Mouse (Mus musculus): ENCODE results near the gene Fam227a. TPM values are rescaled to one million over a fixed set of nuclear protein-coding genes. Genes with fewer than 3 reads are reported as not detected.

The Fam227a gene
- total and polyA plus RNA-seq, 3 experiments = 0.75 to 1.2 (median 0.84) TPM

DNA sequence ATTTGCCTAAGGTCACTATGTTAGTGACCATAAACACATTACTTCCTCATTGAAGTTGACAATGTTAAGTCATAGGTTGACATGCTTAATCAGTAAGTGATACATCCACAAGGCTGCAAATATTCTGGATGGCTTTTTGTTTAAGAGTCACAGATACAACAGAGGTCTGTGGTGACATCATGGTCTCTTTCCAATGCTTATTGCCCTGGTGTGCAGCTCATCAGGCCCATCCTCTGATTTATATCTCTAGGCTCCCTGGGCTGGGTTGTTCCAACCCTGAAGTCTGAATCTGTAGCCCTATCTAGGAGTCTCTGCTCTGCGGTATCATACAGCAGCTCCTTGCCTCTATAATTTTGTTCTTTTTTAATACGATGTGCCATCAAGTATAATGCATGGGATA is 81.8 kb downstream of the Fam227a start:
- Histone ChIP-seq H3K79me2 (replicated peaks; ENCODE audit: control insufficient read depth, insufficient read depth, low read length) (no peaks in the 10 kb centered on the region), H3K9ac (ENCODE audit: low read depth, low read length) (no peak overlapping the region), H3K27me3 (ENCODE audit: control insufficient read depth, insufficient read depth, low read length) (no peaks in the 10 kb centered on the region), H3K4me1 (ENCODE audit: control insufficient read depth, insufficient read depth, low read length) (no peaks in the 10 kb centered on the region), H3K36me3 (ENCODE audit: control insufficient read depth, insufficient read depth, low read length) (no peaks in the 10 kb centered on the region), H3K27ac (no peak overlapping the region), H3K4me3 (no peak overlapping the region)
- TF ChIP-seq CTCF (IDR thresholded peaks at IDR 0.05) (no peak), EP300 (IDR thresholded peaks at IDR 0.05; ENCODE audit: insufficient read depth, low read depth, low read length) (no peak), POLR2A (IDR thresholded peaks at IDR 0.05; ENCODE audit: insufficient read depth, low read depth, low read length) (no peak)
- WGBS = 90% methylated on average over 2 of the region's 2 CpGs
- no peak for DNase-seq
- intact Hi-C loops (cut with DNase I) = no loop called here

DNA sequence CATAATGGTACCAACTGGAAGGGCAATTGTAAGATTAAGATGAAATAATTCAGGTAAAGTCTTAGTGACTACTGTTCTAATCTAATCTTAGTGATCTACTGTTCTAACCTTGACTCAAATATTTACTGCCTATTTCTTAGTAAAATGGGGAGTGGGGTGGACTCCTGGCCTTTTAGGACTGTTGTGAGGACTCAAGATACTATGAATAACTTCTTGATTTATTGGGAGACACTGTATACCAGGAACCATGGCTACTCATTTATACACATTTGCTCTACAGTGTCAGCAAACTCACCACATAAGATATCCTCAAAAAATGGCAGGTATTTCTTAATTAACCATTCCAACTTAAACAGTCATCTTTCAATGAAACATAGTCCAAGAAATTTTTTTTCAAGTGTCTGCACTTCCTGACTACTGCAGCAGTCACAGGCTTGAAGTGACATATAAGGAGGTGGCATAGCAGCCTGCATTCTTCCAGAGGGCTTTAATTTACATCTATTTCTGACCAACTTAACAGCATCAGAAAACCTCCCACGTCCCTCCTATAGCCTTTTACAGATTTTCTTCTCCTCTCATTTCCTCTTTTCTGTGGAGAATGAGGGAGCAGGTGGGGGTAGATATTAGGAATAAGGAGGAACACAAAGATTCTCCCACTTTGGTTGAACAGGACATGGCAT is 83.1 kb downstream of the Fam227a start:
- no peak for TF ChIP-seq CTCF (IDR thresholded peaks at IDR 0.05)
- no peak for TF ChIP-seq POLR2A (IDR thresholded peaks at IDR 0.05; ENCODE audit: insufficient read depth, low read depth, low read length)
- no peak for TF ChIP-seq EP300 (IDR thresholded peaks at IDR 0.05; ENCODE audit: insufficient read depth, low read depth, low read length)
- 36% methylated on average over 1 of the region's 1 CpGs for WGBS
- no peak for DNase-seq
- H3K4me1 ChIP-seq (ENCODE audit: control insufficient read depth, insufficient read depth, low read length) = no peaks in the 10 kb centered on the region
- intact Hi-C loops (cut with DNase I) = no loop called here
- H3K36me3 ChIP-seq (ENCODE audit: control insufficient read depth, insufficient read depth, low read length) = no peaks in the 10 kb centered on the region
- H3K9ac ChIP-seq (ENCODE audit: low read depth, low read length) = no peak overlapping the region
- H3K27ac ChIP-seq = no peak overlapping the region
- H3K27me3 ChIP-seq (ENCODE audit: control insufficient read depth, insufficient read depth, low read length) = no peaks in the 10 kb centered on the region
- no peaks in the 10 kb centered on the region for H3K79me2 ChIP-seq (replicated peaks; ENCODE audit: control insufficient read depth, insufficient read depth, low read length)
- no peak overlapping the region for H3K4me3 ChIP-seq

DNA sequence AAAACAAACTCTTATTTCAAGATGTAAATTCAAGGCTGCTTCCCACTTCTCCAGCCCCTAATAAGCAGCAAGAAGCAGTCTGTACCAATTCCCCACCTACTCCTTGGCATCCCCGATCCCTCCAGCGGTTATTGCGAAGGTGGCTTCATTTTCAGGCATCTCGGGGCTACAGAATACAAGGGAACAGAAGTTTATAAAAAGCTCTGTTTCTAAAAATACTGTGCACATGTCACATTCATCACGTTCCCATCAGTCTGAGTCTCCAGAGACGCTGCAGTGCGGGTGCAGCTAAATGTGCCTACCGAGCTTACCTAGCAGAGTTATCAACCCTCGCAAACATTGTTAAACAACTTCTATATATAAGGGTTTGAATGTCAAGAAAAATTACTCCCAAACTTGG is 96.3 kb downstream of the Fam227a start:
- H3K27ac ChIP-seq = no peak overlapping the region; the same call in 1 of the 2 replicates
- no peak for TF ChIP-seq CTCF (IDR thresholded peaks at IDR 0.05)
- TF ChIP-seq POLR2A (IDR thresholded peaks at IDR 0.05; ENCODE audit: insufficient read depth, low read depth, low read length) = no peak
- WGBS = 54% methylated on average over 9 of the region's 9 CpGs
- H3K4me3 ChIP-seq = no peak overlapping the region
- DNase-seq = no peak
- no peaks in the 10 kb centered on the region for H3K36me3 ChIP-seq (ENCODE audit: control insufficient read depth, insufficient read depth, low read length)
- no peaks in the 10 kb centered on the region for H3K79me2 ChIP-seq (replicated peaks; ENCODE audit: control insufficient read depth, insufficient read depth, low read length)
- no peaks in the 10 kb centered on the region for H3K27me3 ChIP-seq (ENCODE audit: control insufficient read depth, insufficient read depth, low read length)
- H3K4me1 ChIP-seq (ENCODE audit: control insufficient read depth, insufficient read depth, low read length) = no peaks in the 10 kb centered on the region
- H3K9ac ChIP-seq (ENCODE audit: low read depth, low read length) = no peak overlapping the region
- intact Hi-C loops (cut with DNase I) = no loop called here

- no peak for DNase-seq
- Histone ChIP-seq H3K9ac (ENCODE audit: low read depth, low read length) (no peak overlapping the region), H3K4me1 (ENCODE audit: control insufficient read depth, insufficient read depth, low read length) (no peaks in the 10 kb centered on the region), H3K27me3 (ENCODE audit: control insufficient read depth, insufficient read depth, low read length) (no peaks in the 10 kb centered on the region), H3K79me2 (replicated peaks; ENCODE audit: control insufficient read depth, insufficient read depth, low read length) (no peaks in the 10 kb centered on the region), H3K27ac (no peak overlapping the region), H3K36me3 (ENCODE audit: control insufficient read depth, insufficient read depth, low read length) (no peaks in the 10 kb centered on the region), H3K4me3 (no peak overlapping the region)
- intact Hi-C loops (cut with DNase I) = no loop called here
- TF ChIP-seq EP300 (IDR thresholded peaks at IDR 0.05; ENCODE audit: insufficient read depth, low read depth, low read length) = no peak
- no peak for TF ChIP-seq POLR2A (IDR thresholded peaks at IDR 0.05; ENCODE audit: insufficient read depth, low read depth, low read length)
- no peak for TF ChIP-seq CTCF (IDR thresholded peaks at IDR 0.05)
- WGBS = 52% methylated on average over 3 of the region's 3 CpGs
These were observed 99.1 kb downstream of the Fam227a start for GRCm38 (mm10) chr15:79559649-79560048.

Small RNA genes lying within 50 kb of the gene (microRNA-seq; reads per million reads assigned to microRNA genes)
- 0 reads per million in 2 experiments for gene Gm27903

Other genes starting within 250 kb of the Fam227a start
- 10 to 100 TPM; 46.5 to 48.3 TPM for gene Csnk1e, start 203.4 kb downstream of the Fam227a start, total RNA-seq (2021)
- 62.6 and 63.6 TPM in 2 replicates for gene Csnk1e, start 203.4 kb downstream of the Fam227a start, polyA plus RNA-seq (2012; rRNA removed)
- gene Kcnj4, start 153.7 kb downstream of the Fam227a start, total RNA-seq (2021) = 1 to 10 TPM in 1 of 2 experiments, under 1 TPM in 1; 0.50 to 1.1 TPM
- gene Kcnj4, start 153.7 kb downstream of the Fam227a start, polyA plus RNA-seq (2012; rRNA removed) = 0.06 and 0.21 TPM in 2 replicates
- 1 to 10 TPM; 4.3 to 4.8 TPM for gene Kdelr3, start 142.5 kb downstream of the Fam227a start, total RNA-seq (2021)
- 14.2 and 20.4 TPM in 2 replicates for gene Kdelr3, start 142.5 kb downstream of the Fam227a start, polyA plus RNA-seq (2012; rRNA removed)
- 10 to 100 TPM; 77.6 to 95.1 TPM for gene Ddx17, start 112.2 kb downstream of the Fam227a start, total RNA-seq (2021)
- gene Ddx17, start 112.2 kb downstream of the Fam227a start, polyA plus RNA-seq (2012; rRNA removed) = 122 and 219 TPM in 2 replicates
- not detected for gene Dmc1, start 53.8 kb downstream of the Fam227a start, total RNA-seq (2021)
- gene Dmc1, start 53.8 kb downstream of the Fam227a start, polyA plus RNA-seq (2012; rRNA removed) = 0.12 TPM in 1 of 2 replicates, not detected in the other
- gene Cby1, start 243 bp upstream of the Fam227a start, total RNA-seq (2021) = 10 to 100 TPM; 18.6 to 19.3 TPM
- 10.1 and 13.8 TPM in 2 replicates for gene Cby1, start 243 bp upstream of the Fam227a start, polyA plus RNA-seq (2012; rRNA removed)
- 100 to 1,000 TPM in 1 of 2 experiments, 10 to 100 TPM in 1; 99.8 to 109 TPM for gene Tomm22, start 11.9 kb upstream of the Fam227a start, total RNA-seq (2021)
- 57.8 and 112 TPM in 2 replicates for gene Tomm22, start 11.9 kb upstream of the Fam227a start, polyA plus RNA-seq (2012; rRNA removed)
- 10 to 100 TPM; 22.1 to 24.9 TPM for gene Josd1, start 29.0 kb upstream of the Fam227a start, total RNA-seq (2021)
- gene Josd1, start 29.0 kb upstream of the Fam227a start, polyA plus RNA-seq (2012; rRNA removed) = 16.1 and 25.6 TPM in 2 replicates
- 10 to 100 TPM; 26.9 to 30.1 TPM for gene Gtpbp1, start 31.9 kb upstream of the Fam227a start, total RNA-seq (2021)
- 27.0 and 30.5 TPM in 2 replicates for gene Gtpbp1, start 31.9 kb upstream of the Fam227a start, polyA plus RNA-seq (2012; rRNA removed)
- gene Sun2, start 83.6 kb upstream of the Fam227a start, total RNA-seq (2021) = 10 to 100 TPM; 83.3 to 96.7 TPM
- 57.9 and 69.2 TPM in 2 replicates for gene Sun2, start 83.6 kb upstream of the Fam227a start, polyA plus RNA-seq (2012; rRNA removed)
- gene Dnal4, start 118.9 kb upstream of the Fam227a start, total RNA-seq (2021) = 10 to 100 TPM; 19.3 to 21.7 TPM
- gene Dnal4, start 118.9 kb upstream of the Fam227a start, polyA plus RNA-seq (2012; rRNA removed) = 43.0 and 46.8 TPM in 2 replicates
- 1 to 10 TPM; 1.5 to 1.7 TPM for gene Nptxr, start 145.8 kb upstream of the Fam227a start, total RNA-seq (2021)
- 1.3 and 1.6 TPM in 2 replicates for gene Nptxr, start 145.8 kb upstream of the Fam227a start, polyA plus RNA-seq (2012; rRNA removed)
- gene Npcd, start 175.3 kb upstream of the Fam227a start, total RNA-seq (2021) = under 1 TPM; 0.29 to 0.30 TPM
- 0.31 TPM in 1 of 2 replicates, not detected in the other for gene Npcd, start 175.3 kb upstream of the Fam227a start, polyA plus RNA-seq (2012; rRNA removed)
- gene Cbx6, start 175.7 kb upstream of the Fam227a start, total RNA-seq (2021) = 10 to 100 TPM; 21.1 to 21.3 TPM
- 22.9 and 24.1 TPM in 2 replicates for gene Cbx6, start 175.7 kb upstream of the Fam227a start, polyA plus RNA-seq (2012; rRNA removed)
- gene Apobec3, start 232.7 kb upstream of the Fam227a start, total RNA-seq (2021) = 1 to 10 TPM; 6.8 to 7.1 TPM
- 13.9 and 16.3 TPM in 2 replicates for gene Apobec3, start 232.7 kb upstream of the Fam227a start, polyA plus RNA-seq (2012; rRNA removed)